In genomic region chr10:80159561-80160454, GRCm38 (mm10) we compare ENCODE assay signal across 8 mouse cellular contexts. TPM values are rescaled to one million over a fixed set of nuclear protein-coding genes. Genes with fewer than 3 reads are reported as not detected.
DNase-seq lines count a peak whose midpoint lies in the region; ATAC-seq and TF ChIP-seq lines count a peak whose summit lies in the region.

No protein-coding gene starts in this region.

- H3K4me3 ChIP-seq in embryonic facial prominence, embryonic 13.5 days = peak overlapping the region; percentile 47
- H3K4me3 ChIP-seq in heart, adult 2 months = peak overlapping the region; percentile 45
- peak overlapping the region; percentile 43 for H3K4me3 ChIP-seq in limb, embryonic 14.5 days (replicated peaks; ENCODE audit: low read length)
- peak overlapping the region; percentile 42 for H3K4me3 ChIP-seq in midbrain, postnatal 0 days (ENCODE audit: low read depth, low read length)

- no peaks in the 10 kb centered on the region for H3K79me2 ChIP-seq in heart, adult 2 months (replicated peaks; ENCODE audit: control insufficient read depth, insufficient read depth, low read length)

- H3K4me2 ChIP-seq in embryonic facial prominence, embryonic 13.5 days = peak overlapping the region; percentile 76
- peak overlapping the region; percentile 81 for H3K4me2 ChIP-seq in limb, embryonic 14.5 days (replicated peaks; ENCODE audit: low read depth, low read length, severe bottlenecking)
- H3K4me2 ChIP-seq in midbrain, postnatal 0 days (ENCODE audit: low read depth, low read length, poor library complexity, severe bottlenecking) = peak overlapping the region; percentile 58

- no peaks in the 10 kb centered on the region for H3K9me3 ChIP-seq in embryonic facial prominence, embryonic 13.5 days
- H3K9me3 ChIP-seq in limb, embryonic 14.5 days (ENCODE audit: control insufficient read depth, low read length) = no peaks in the 10 kb centered on the region
- H3K9me3 ChIP-seq in midbrain, postnatal 0 days (ENCODE audit: low read length) = no peaks in the 10 kb centered on the region

- H3K9ac ChIP-seq in embryonic facial prominence, embryonic 13.5 days = peak overlapping the region; percentile 59
- H3K9ac ChIP-seq in heart, adult 2 months (ENCODE audit: low read depth, low read length) = peak overlapping the region; percentile 40
- peak overlapping the region; percentile 35; the same call in 1 of the 2 replicates for H3K9ac ChIP-seq in limb, embryonic 14.5 days (ENCODE audit: low read depth, low read length, severe bottlenecking)
- H3K9ac ChIP-seq in midbrain, postnatal 0 days (replicated peaks; ENCODE audit: low read length, poor library complexity, severe bottlenecking) = peak overlapping the region; percentile 51

- intact Hi-C loops in heart, adult 2 months (cut with DNase I) = no loop called here

- no peak for TF ChIP-seq CTCF in heart, adult 2 months (IDR thresholded peaks at IDR 0.05)
- no peak for TF ChIP-seq CTCF in midbrain, postnatal 0 days (IDR thresholded peaks at IDR 0.05)

- peak; percentile 86; the same call in 1 of the 2 replicates for TF ChIP-seq EP300 in heart, adult 2 months (IDR thresholded peaks at IDR 0.05; ENCODE audit: insufficient read depth, low read depth, low read length)

- DNase-seq in 3134 (ENCODE audit: extremely low read depth, insufficient read length, low spot score) = peak; percentile 100
- peak; percentile 98 to 99 for DNase-seq in adrenal gland, postnatal 36 days
- peak; percentile 98 to 99 for DNase-seq in heart, adult 2 months
- peak; percentile 98 to 99 for DNase-seq in kidney, adult 8-10 months
- peak; percentile 99 for DNase-seq in limb, embryonic 14.5 days (ENCODE audit: low spot score)
- DNase-seq in midbrain, postnatal 0 days (ENCODE audit: low spot score) = peak; percentile 99
- DNase-seq in spleen, postnatal 14 days (ENCODE audit: low spot score in 2 of 2) = peak; percentile 97

- WGBS in embryonic facial prominence, embryonic 13.5 days = under 1% methylated on average over 55 of the region's 55 CpGs
- under 1% methylated on average over 55 of the region's 55 CpGs for WGBS in heart, adult 2 months
- 0% methylated on average over 47 of the region's 55 CpGs for WGBS in limb, embryonic 14.5 days
- under 1% methylated on average over 55 of the region's 55 CpGs for WGBS in midbrain, postnatal 0 days

- H3K4me1 ChIP-seq in embryonic facial prominence, embryonic 13.5 days = peaks cover 90% of the 10 kb centered on the region
- H3K4me1 ChIP-seq in heart, adult 2 months (ENCODE audit: control insufficient read depth, insufficient read depth, low read length) = peaks cover 37% of the 10 kb centered on the region
- H3K4me1 ChIP-seq in limb, embryonic 14.5 days (ENCODE audit: control insufficient read depth, insufficient read depth, low read length) = peaks cover 61% of the 10 kb centered on the region
- H3K4me1 ChIP-seq in midbrain, postnatal 0 days (ENCODE audit: insufficient read depth, low read length) = peaks cover 14% of the 10 kb centered on the region

- peak; percentile 75 for TF ChIP-seq POLR2A in heart, adult 2 months (IDR thresholded peaks at IDR 0.05; ENCODE audit: insufficient read depth, low read depth, low read length)
- no peak for TF ChIP-seq POLR2A in limb, embryonic 14.5 days (IDR thresholded peaks at IDR 0.05; ENCODE audit: borderline replicate concordance, extremely low read depth, insufficient read depth, insufficient read length)

- ATAC-seq in embryonic facial prominence, embryonic 13.5 days (ENCODE audit: insufficient number of reproducible peaks, insufficient read depth, low FRiP score, low TSS enrichment, low read depth) = peak; percentile 72
- peak; percentile 84 for ATAC-seq in limb, embryonic 14.5 days (ENCODE audit: low FRiP score, low read depth)
- peak; percentile 87 for ATAC-seq in midbrain, postnatal 0 days (ENCODE audit: low FRiP score)

- no peaks in the 10 kb centered on the region for H3K27me3 ChIP-seq in embryonic facial prominence, embryonic 13.5 days
- no peaks in the 10 kb centered on the region for H3K27me3 ChIP-seq in heart, adult 2 months (ENCODE audit: control insufficient read depth, insufficient read depth, low read length)
- H3K27me3 ChIP-seq in limb, embryonic 14.5 days (ENCODE audit: control insufficient read depth, insufficient read depth, low read length) = no peaks in the 10 kb centered on the region
- no peaks in the 10 kb centered on the region for H3K27me3 ChIP-seq in midbrain, postnatal 0 days (ENCODE audit: insufficient read depth, low read length)

- peak overlapping the region; percentile 95 for H3K27ac ChIP-seq in embryonic facial prominence, embryonic 13.5 days
- H3K27ac ChIP-seq in heart, adult 2 months = peak overlapping the region; percentile 95
- H3K27ac ChIP-seq in limb, embryonic 14.5 days (replicated peaks; ENCODE audit: low read depth, low read length) = peak overlapping the region; percentile 87
- peak overlapping the region; percentile 84 for H3K27ac ChIP-seq in midbrain, postnatal 0 days (ENCODE audit: low read depth, low read length)

- peaks cover 29% of the 10 kb centered on the region for H3K36me3 ChIP-seq in embryonic facial prominence, embryonic 13.5 days
- peaks cover 17% of the 10 kb centered on the region for H3K36me3 ChIP-seq in heart, adult 2 months (ENCODE audit: control insufficient read depth, insufficient read depth, low read length)
- peaks cover 32% of the 10 kb centered on the region for H3K36me3 ChIP-seq in limb, embryonic 14.5 days (ENCODE audit: control insufficient read depth, insufficient read depth, low read length)
- peaks cover 28% of the 10 kb centered on the region for H3K36me3 ChIP-seq in midbrain, postnatal 0 days (ENCODE audit: insufficient read depth, low read length)

RNA-seq across cellular contexts. Expression of gene Cirbp, which starts 6.0 kb away (rescaled TPM):
- 100 to 1,000 TPM in 1 of 2 experiments, 10 to 100 TPM in 1; 35.0 to 104 TPM for total RNA-seq in adrenal gland, postnatal 36 days (2021)
- polyA plus RNA-seq in embryonic facial prominence, embryonic 13.5 days (2015; fragmentation: Nextera tagmentation; extraction: Ambion mirVana) = 142 and 162 TPM in 2 replicates
- 10 to 100 TPM; 34.2 to 43.2 TPM for total RNA-seq in heart, adult 2 months (2021)
- 62.5 and 85.8 TPM in 2 replicates for polyA plus RNA-seq in heart, adult 2 months (2012; rRNA removed)
- polyA plus RNA-seq in limb, embryonic 14.5 days (2012; rRNA removed) = 286 and 289 TPM in 2 replicates
- 101 and 106 TPM in 2 replicates for polyA plus RNA-seq in limb, embryonic 14.5 days (2014; fragmentation: Nextera tagmentation; extraction: Ambion mirVana)
- total RNA-seq in midbrain, postnatal 0 days (2014; rRNA removed) = 315 and 337 TPM in 2 replicates
- polyA plus RNA-seq in midbrain, postnatal 0 days (2015; fragmentation: Nextera tagmentation; extraction: Ambion mirVana) = 760 and 829 TPM in 2 replicates

RNA-seq across cellular contexts. Expression of gene Midn, which starts 11.7 kb away (rescaled TPM):
- total RNA-seq in adrenal gland, postnatal 36 days (2021) = 100 to 1,000 TPM; 104 to 188 TPM
- polyA plus RNA-seq in embryonic facial prominence, embryonic 13.5 days (2015; fragmentation: Nextera tagmentation; extraction: Ambion mirVana) = 21.2 and 25.7 TPM in 2 replicates
- 100 to 1,000 TPM in 1 of 2 experiments, 10 to 100 TPM in 1; 96.2 to 102 TPM for total RNA-seq in heart, adult 2 months (2021)
- polyA plus RNA-seq in heart, adult 2 months (2012; rRNA removed) = 50.1 and 74.5 TPM in 2 replicates
- polyA plus RNA-seq in limb, embryonic 14.5 days (2012; rRNA removed) = 108 and 161 TPM in 2 replicates
- polyA plus RNA-seq in limb, embryonic 14.5 days (2014; fragmentation: Nextera tagmentation; extraction: Ambion mirVana) = 33.4 and 39.6 TPM in 2 replicates
- 114 and 143 TPM in 2 replicates for total RNA-seq in midbrain, postnatal 0 days (2014; rRNA removed)
- 16.3 and 17.2 TPM in 2 replicates for polyA plus RNA-seq in midbrain, postnatal 0 days (2015; fragmentation: Nextera tagmentation; extraction: Ambion mirVana)

RNA-seq across cellular contexts. Expression of gene 1600002K03Rik, which starts 12.9 kb away (rescaled TPM):
- 10 to 100 TPM; 16.8 to 19.1 TPM for total RNA-seq in adrenal gland, postnatal 36 days (2021)
- polyA plus RNA-seq in embryonic facial prominence, embryonic 13.5 days (2015; fragmentation: Nextera tagmentation; extraction: Ambion mirVana) = 11.0 and 11.6 TPM in 2 replicates
- 1 to 10 TPM; 5.9 to 6.0 TPM for total RNA-seq in heart, adult 2 months (2021)
- polyA plus RNA-seq in heart, adult 2 months (2012; rRNA removed) = 5.6 and 6.3 TPM in 2 replicates
- 10.9 and 15.5 TPM in 2 replicates for polyA plus RNA-seq in limb, embryonic 14.5 days (2012; rRNA removed)
- 8.5 and 12.8 TPM in 2 replicates for polyA plus RNA-seq in limb, embryonic 14.5 days (2014; fragmentation: Nextera tagmentation; extraction: Ambion mirVana)
- 2.3 and 2.8 TPM in 2 replicates for total RNA-seq in midbrain, postnatal 0 days (2014; rRNA removed)
- 4.1 and 5.3 TPM in 2 replicates for polyA plus RNA-seq in midbrain, postnatal 0 days (2015; fragmentation: Nextera tagmentation; extraction: Ambion mirVana)

RNA-seq across cellular contexts. Expression of gene Cbarp, which starts 19.2 kb away (rescaled TPM):
- total RNA-seq in adrenal gland, postnatal 36 days (2021) = 100 to 1,000 TPM in 1 of 2 experiments, 10 to 100 TPM in 1; 57.5 to 205 TPM
- polyA plus RNA-seq in embryonic facial prominence, embryonic 13.5 days (2015; fragmentation: Nextera tagmentation; extraction: Ambion mirVana) = 6.8 and 9.8 TPM in 2 replicates
- total RNA-seq in heart, adult 2 months (2021) = 1 to 10 TPM; 3.9 to 4.9 TPM
- polyA plus RNA-seq in heart, adult 2 months (2012; rRNA removed) = 3.0 and 4.3 TPM in 2 replicates
- 28.9 and 36.0 TPM in 2 replicates for polyA plus RNA-seq in limb, embryonic 14.5 days (2012; rRNA removed)
- 7.5 and 9.3 TPM in 2 replicates for polyA plus RNA-seq in limb, embryonic 14.5 days (2014; fragmentation: Nextera tagmentation; extraction: Ambion mirVana)
- total RNA-seq in midbrain, postnatal 0 days (2014; rRNA removed) = 273 and 276 TPM in 2 replicates
- polyA plus RNA-seq in midbrain, postnatal 0 days (2015; fragmentation: Nextera tagmentation; extraction: Ambion mirVana) = 120 and 121 TPM in 2 replicates

RNA-seq across cellular contexts. Expression of gene Efna2, which starts 19.5 kb away (rescaled TPM):
- total RNA-seq in adrenal gland, postnatal 36 days (2021) = 1 to 10 TPM; 2.4 to 3.2 TPM
- 26.8 and 38.8 TPM in 2 replicates for polyA plus RNA-seq in embryonic facial prominence, embryonic 13.5 days (2015; fragmentation: Nextera tagmentation; extraction: Ambion mirVana)
- total RNA-seq in heart, adult 2 months (2021) = 1 to 10 TPM in 1 of 2 experiments, under 1 TPM in 1; 0.86 to 1.1 TPM
- polyA plus RNA-seq in heart, adult 2 months (2012; rRNA removed) = 1.2 and 1.7 TPM in 2 replicates
- 41.7 and 67.7 TPM in 2 replicates for polyA plus RNA-seq in limb, embryonic 14.5 days (2012; rRNA removed)
- 31.5 and 38.6 TPM in 2 replicates for polyA plus RNA-seq in limb, embryonic 14.5 days (2014; fragmentation: Nextera tagmentation; extraction: Ambion mirVana)
- 45.1 and 51.1 TPM in 2 replicates for total RNA-seq in midbrain, postnatal 0 days (2014; rRNA removed)
- polyA plus RNA-seq in midbrain, postnatal 0 days (2015; fragmentation: Nextera tagmentation; extraction: Ambion mirVana) = 52.1 and 58.4 TPM in 2 replicates

Comparison
In these comparisons a context has a peak if more than half of its experiments do, and no peak if none do; other contexts are left out.
1. Peak in every context shown above with its lines: DNase-seq, ATAC-seq, H3K4me3 ChIP-seq and H3K27ac ChIP-seq.